Mouse (Mus musculus): ENCODE measurements at regions not wholly inside any gene's neighbourhood (a gene's known extent, or its start where the extent isn't known, plus 50 kb on each side); places are given as distances from the start of the nearest gene placed in this dataset.

DNA sequence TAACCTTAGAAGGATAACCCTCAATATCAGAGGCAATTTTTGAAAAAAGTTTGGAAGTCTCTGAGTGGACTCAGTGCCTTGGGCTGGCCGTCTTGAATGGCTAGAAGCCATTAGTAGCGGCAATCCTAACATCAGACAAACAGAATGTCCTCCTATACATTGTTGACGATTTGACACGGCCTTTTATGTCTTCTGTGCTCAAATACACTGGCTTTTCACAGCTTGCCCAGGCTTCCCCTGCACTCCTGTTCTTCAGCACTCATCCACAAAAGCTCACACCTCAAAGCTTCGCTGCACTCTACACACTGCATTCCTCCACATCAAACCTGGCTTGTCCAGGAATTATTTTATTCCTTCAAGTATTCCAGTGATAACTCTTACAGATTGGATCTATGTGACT, 186.5 kb upstream of the Tenm3 start:
- Histone ChIP-seq H3K9ac (ENCODE audit: low read length) (no peak overlapping the region), H3K27ac (replicated peaks) (no peak overlapping the region), H3K4me2 (replicated peaks; ENCODE audit: low read depth) (no peak overlapping the region), H3K4me3 (ENCODE audit: low read depth, low read length) (no peak overlapping the region), H3K4me1 (replicated peaks; ENCODE audit: control insufficient read depth, insufficient read depth) (no peaks in the 10 kb centered on the region), H3K9me3 (ENCODE audit: control insufficient read depth, low read length) (no peaks in the 10 kb centered on the region), H3K36me3 (ENCODE audit: control insufficient read depth, insufficient read depth, low read length) (no peaks in the 10 kb centered on the region), H3K27me3 (ENCODE audit: control insufficient read depth, insufficient read depth, low read length) (no peaks in the 10 kb centered on the region)
- DNase-seq (ENCODE audit: low spot score) (no peak), ATAC-seq (ENCODE audit: low FRiP score, low TSS enrichment) (no peak)
- TF ChIP-seq EP300 (optimal IDR thresholded peaks at IDR 0.05) (no peak), CTCF (IDR thresholded peaks at IDR 0.05; ENCODE audit: low read depth) (no peak)
- 56% methylated on average over 5 of the region's 5 CpGs for WGBS

DNA sequence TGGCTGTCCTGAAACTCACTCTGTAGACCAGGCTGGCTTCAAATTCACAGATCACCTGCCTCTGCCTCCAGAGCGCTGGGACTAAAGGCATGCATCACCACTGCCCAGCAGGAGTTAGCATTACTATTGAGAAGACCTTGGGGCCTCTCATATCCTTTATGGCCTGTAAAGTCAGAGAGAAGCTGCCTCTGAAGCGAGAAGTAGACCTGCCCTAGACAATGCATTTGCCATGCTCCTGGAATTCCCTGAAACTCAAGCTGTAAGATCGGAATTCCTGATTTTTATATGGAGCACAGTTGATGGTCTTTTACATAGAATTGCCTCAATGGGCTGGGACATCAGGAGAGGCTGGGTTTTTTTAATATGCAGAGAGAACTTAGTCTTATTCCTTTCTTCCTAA, 174.0 kb upstream of the Tenm3 start:
- 90% methylated on average over 3 of the region's 3 CpGs for WGBS

DNA sequence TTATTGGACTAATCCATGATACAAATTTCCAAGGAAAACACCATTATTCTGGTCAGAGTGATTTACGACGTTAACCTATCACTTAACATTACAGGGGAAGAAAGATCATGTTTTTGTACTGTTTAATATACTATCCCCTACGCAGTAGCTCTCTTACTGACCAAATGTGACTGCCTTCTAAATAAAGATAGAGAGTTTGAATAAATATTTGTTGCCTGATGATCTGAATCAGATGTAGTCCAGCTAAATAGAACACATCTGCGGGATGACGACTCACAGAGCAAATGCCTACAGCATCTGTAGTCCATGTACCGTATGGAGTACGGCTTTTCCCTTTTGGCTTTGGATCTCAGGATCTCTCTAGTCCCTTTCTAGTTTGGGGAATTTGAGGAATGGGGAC, 171.9 kb upstream of the Tenm3 start:
- Histone ChIP-seq H3K4me2 (replicated peaks; ENCODE audit: low read depth) (no peak overlapping the region), H3K27me3 (ENCODE audit: control insufficient read depth, insufficient read depth, low read length) (no peaks in the 10 kb centered on the region), H3K4me3 (ENCODE audit: low read depth, low read length) (no peak overlapping the region), H3K9ac (ENCODE audit: low read length) (no peak overlapping the region), H3K4me1 (replicated peaks; ENCODE audit: control insufficient read depth, insufficient read depth) (no peaks in the 10 kb centered on the region), H3K27ac (replicated peaks) (no peak overlapping the region), H3K9me3 (ENCODE audit: control insufficient read depth, low read length) (no peaks in the 10 kb centered on the region), H3K36me3 (ENCODE audit: control insufficient read depth, insufficient read depth, low read length) (no peaks in the 10 kb centered on the region)
- no peak for TF ChIP-seq EP300 (optimal IDR thresholded peaks at IDR 0.05)
- no peak for TF ChIP-seq CTCF (IDR thresholded peaks at IDR 0.05; ENCODE audit: low read depth)
- WGBS, result 53% methylated on average over 7 of the region's 7 CpGs
- DNase-seq (ENCODE audit: low spot score) (no peak), ATAC-seq (ENCODE audit: low FRiP score, low TSS enrichment) (no peak)

More for the DNA sequence above, 174.0 kb upstream of the Tenm3 start:
- no peak overlapping the region for H3K4me3 ChIP-seq (ENCODE audit: low read depth, low read length)
- H3K4me2 ChIP-seq (replicated peaks; ENCODE audit: low read depth), result no peak overlapping the region
- H3K27me3 ChIP-seq (ENCODE audit: control insufficient read depth, insufficient read depth, low read length), result no peaks in the 10 kb centered on the region
- ATAC-seq (ENCODE audit: low FRiP score, low TSS enrichment) (no peak), DNase-seq (ENCODE audit: low spot score) (no peak)
- H3K4me1 ChIP-seq (replicated peaks; ENCODE audit: control insufficient read depth, insufficient read depth), result no peaks in the 10 kb centered on the region
- TF ChIP-seq CTCF (IDR thresholded peaks at IDR 0.05; ENCODE audit: low read depth) (no peak), EP300 (optimal IDR thresholded peaks at IDR 0.05) (no peak)
- H3K9ac ChIP-seq (ENCODE audit: low read length), result no peak overlapping the region
- no peaks in the 10 kb centered on the region for H3K9me3 ChIP-seq (ENCODE audit: control insufficient read depth, low read length)
- no peaks in the 10 kb centered on the region for H3K36me3 ChIP-seq (ENCODE audit: control insufficient read depth, insufficient read depth, low read length)
- H3K27ac ChIP-seq (replicated peaks), result no peak overlapping the region

DNA sequence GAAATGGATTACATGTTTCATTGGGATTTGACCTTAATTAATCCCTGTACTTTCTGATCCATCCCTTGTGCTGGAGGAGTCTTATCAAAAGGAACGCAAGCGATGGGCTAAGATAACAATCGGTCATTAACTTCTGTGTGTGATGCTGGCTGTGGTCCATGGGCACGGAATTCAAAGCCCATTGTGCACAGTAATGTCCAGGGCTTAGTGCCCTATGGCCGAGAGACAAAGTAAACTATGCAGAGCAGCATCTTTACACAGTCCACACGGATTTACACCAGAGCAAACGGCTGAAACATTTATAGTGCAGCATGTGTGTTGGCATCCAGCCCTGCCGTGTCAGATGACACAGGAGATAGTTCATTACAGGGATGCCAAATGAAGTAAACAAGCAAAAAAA, 171.4 kb upstream of the Tenm3 start:
- Histone ChIP-seq H3K27ac (replicated peaks) (no peak overlapping the region), H3K4me2 (replicated peaks; ENCODE audit: low read depth) (no peak overlapping the region), H3K9me3 (ENCODE audit: control insufficient read depth, low read length) (no peaks in the 10 kb centered on the region), H3K9ac (ENCODE audit: low read length) (no peak overlapping the region), H3K27me3 (ENCODE audit: control insufficient read depth, insufficient read depth, low read length) (no peaks in the 10 kb centered on the region), H3K36me3 (ENCODE audit: control insufficient read depth, insufficient read depth, low read length) (no peaks in the 10 kb centered on the region), H3K4me3 (ENCODE audit: low read depth, low read length) (no peak overlapping the region), H3K4me1 (replicated peaks; ENCODE audit: control insufficient read depth, insufficient read depth) (no peaks in the 10 kb centered on the region)
- TF ChIP-seq EP300 (optimal IDR thresholded peaks at IDR 0.05), result no peak
- TF ChIP-seq CTCF (IDR thresholded peaks at IDR 0.05; ENCODE audit: low read depth), result no peak
- no peak for ATAC-seq (ENCODE audit: low FRiP score, low TSS enrichment)
- WGBS, result 39% methylated on average over 8 of the region's 8 CpGs
- no peak for DNase-seq (ENCODE audit: low spot score)

DNA sequence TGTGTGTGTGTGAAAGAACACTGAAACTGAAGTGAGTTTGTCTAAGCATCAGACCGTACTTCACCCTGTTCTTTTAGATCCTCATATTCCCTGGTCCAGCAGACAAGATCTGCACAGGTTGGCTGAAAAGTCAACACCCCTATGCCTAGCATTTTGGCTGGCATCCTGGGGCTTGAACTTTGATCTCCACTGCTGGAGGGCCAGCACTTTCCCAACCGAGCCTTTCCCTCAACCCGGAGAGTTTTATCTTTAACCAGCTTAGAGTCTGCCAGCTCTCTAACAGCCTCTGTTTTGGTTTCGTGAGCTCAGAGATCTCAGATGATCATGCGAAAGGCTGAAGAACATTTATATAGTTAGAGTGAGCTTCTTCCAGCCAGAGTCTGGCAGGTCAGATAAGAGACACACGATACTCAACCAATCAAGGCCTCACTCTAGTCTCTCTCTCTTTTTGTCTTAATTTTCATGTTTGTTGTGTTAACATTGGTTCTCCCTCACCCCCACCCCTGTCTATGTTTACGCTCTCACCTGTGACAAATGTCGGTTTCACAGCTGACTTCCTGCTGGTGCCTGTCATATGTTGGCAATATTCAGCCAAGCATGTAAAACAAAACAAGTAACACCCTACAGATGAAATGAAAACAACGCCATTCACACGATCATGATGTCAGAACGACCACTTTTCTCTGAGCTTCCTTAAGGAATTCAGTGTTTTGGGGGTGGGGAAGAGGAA, 162.7 kb upstream of the Tenm3 start:
- ATAC-seq (ENCODE audit: low FRiP score, low TSS enrichment) (no peak), DNase-seq (ENCODE audit: low spot score) (no peak)
- no peak overlapping the region for H3K4me3 ChIP-seq (ENCODE audit: low read depth, low read length)
- H3K9ac ChIP-seq (ENCODE audit: low read length), result no peak overlapping the region
- TF ChIP-seq EP300 (optimal IDR thresholded peaks at IDR 0.05), result no peak
- TF ChIP-seq CTCF (IDR thresholded peaks at IDR 0.05; ENCODE audit: low read depth), result no peak
- H3K4me2 ChIP-seq (replicated peaks; ENCODE audit: low read depth), result no peak overlapping the region
- H3K27me3 ChIP-seq (ENCODE audit: control insufficient read depth, insufficient read depth, low read length), result no peaks in the 10 kb centered on the region
- no peaks in the 10 kb centered on the region for H3K36me3 ChIP-seq (ENCODE audit: control insufficient read depth, insufficient read depth, low read length)
- WGBS, result 52% methylated on average over 11 of the region's 11 CpGs
- no peak overlapping the region for H3K27ac ChIP-seq (replicated peaks)
- H3K9me3 ChIP-seq (ENCODE audit: control insufficient read depth, low read length), result no peaks in the 10 kb centered on the region
- H3K4me1 ChIP-seq (replicated peaks; ENCODE audit: control insufficient read depth, insufficient read depth), result no peaks in the 10 kb centered on the region

DNA sequence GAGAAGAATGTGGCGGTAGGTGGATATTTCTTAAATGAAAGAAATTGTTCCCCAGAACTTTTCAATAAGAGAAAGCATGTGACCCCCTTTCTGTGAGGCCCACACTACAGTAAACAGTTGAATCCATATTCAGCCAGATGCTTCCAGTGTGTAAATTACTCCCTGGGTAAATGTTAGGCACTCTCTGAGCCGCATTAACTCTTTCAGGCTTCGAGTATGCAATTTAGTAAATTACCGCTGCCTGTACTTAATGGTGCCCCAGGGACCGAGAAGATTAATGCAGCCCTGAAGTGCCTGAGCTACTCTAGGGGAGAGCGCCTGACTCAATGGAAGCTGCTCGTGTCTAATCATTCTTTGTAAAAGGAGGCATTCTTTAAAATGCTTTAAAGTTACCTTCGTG, 137.9 kb upstream of the Tenm3 start:
- Histone ChIP-seq H3K36me3 (ENCODE audit: control insufficient read depth, insufficient read depth, low read length) (no peaks in the 10 kb centered on the region), H3K27ac (replicated peaks) (no peak overlapping the region), H3K9me3 (ENCODE audit: control insufficient read depth, low read length) (no peaks in the 10 kb centered on the region), H3K4me3 (ENCODE audit: low read depth, low read length) (no peak overlapping the region), H3K9ac (ENCODE audit: low read length) (no peak overlapping the region), H3K4me1 (replicated peaks; ENCODE audit: control insufficient read depth, insufficient read depth) (no peaks in the 10 kb centered on the region), H3K4me2 (replicated peaks; ENCODE audit: low read depth) (no peak overlapping the region), H3K27me3 (ENCODE audit: control insufficient read depth, insufficient read depth, low read length) (no peaks in the 10 kb centered on the region)
- DNase-seq (ENCODE audit: low spot score) (no peak), ATAC-seq (ENCODE audit: low FRiP score, low TSS enrichment) (no peak)
- 48% methylated on average over 8 of the region's 8 CpGs for WGBS
- no peak for TF ChIP-seq EP300 (optimal IDR thresholded peaks at IDR 0.05)
